Mouse (Mus musculus) gastrocnemius, postnatal 36 days (tissue): ENCODE results near the gene L2hgdh. TPM values are rescaled to one million over a fixed set of nuclear protein-coding genes. Genes with fewer than 3 reads are reported as not detected.

Experiments used
- DNase-seq, 2 experiments: peaks; one replicate each; pipeline ENCODE4 v3.0.0; 2022
- intact Hi-C: fragments of 180-260 bp; cut with DNase I; formaldehyde crosslinking; loops from one replicate; pipeline ENCODE4 v1.15.1; 2025
- total RNA-seq, 2 experiments: library from RNA; stranded (reverse); gene quantifications; 2 replicates each; pipeline ENCODE4 v1.2.3; 2021

Gene L2hgdh
- total RNA-seq, 2 experiments from 2014 or later = 36.2 to 37.7 TPM

GRCm38 (mm10) chr12:69733518-69733917 is 8.8 kb upstream of the L2hgdh start:
- no peak for DNase-seq

GRCm38 (mm10) chr12:69732221-69732620 is 7.5 kb upstream of the L2hgdh start:
- DNase-seq = no peak
- intact Hi-C loops = loop anchor here (5.0 kb wide), 1 partner anchor 160 kb away; the partner anchor contains the start of genes Atl1 and Map4k5

More at GRCm38 (mm10) chr12:69733518-69733917, 8.8 kb upstream of the L2hgdh start:
- intact Hi-C loops = loop anchor here (5.0 kb wide), 1 partner anchor 159 kb away; the partner anchor contains the start of genes Atl1 and Map4k5

DNA sequence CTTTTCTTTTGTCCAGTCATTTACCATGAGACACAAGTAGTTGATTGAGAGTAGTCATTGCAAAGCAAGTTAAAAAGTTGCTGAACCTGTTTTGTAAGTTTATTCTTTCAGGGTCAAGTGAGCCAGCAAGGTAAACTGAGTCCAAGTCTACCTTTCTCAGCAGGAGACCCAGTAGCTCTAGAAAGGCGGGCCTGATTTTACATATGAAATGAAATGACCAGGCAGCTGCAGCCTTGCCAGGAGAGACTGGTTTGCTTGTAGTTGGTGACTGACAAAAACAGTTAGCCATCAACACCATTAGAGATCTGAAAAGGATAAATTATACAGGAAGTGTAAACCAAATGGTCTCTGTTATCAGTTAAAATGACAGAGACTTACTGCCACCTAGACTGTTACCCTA is 5.6 kb upstream of the L2hgdh start:
- intact Hi-C loops = loop anchor here (5.0 kb wide), 1 partner anchor 162 kb away; the partner anchor contains the start of genes Atl1 and Map4k5
- no peak for DNase-seq

GRCm38 (mm10) chr12:69729246-69729645 is 4.6 kb upstream of the L2hgdh start:
- intact Hi-C loops = no loop called here
- DNase-seq = no peak

- intact Hi-C loops = no loop called here
- no peak for DNase-seq
Observed at GRCm38 (mm10) chr12:69724018-69724710, 509 bp downstream of the L2hgdh start.

DNA sequence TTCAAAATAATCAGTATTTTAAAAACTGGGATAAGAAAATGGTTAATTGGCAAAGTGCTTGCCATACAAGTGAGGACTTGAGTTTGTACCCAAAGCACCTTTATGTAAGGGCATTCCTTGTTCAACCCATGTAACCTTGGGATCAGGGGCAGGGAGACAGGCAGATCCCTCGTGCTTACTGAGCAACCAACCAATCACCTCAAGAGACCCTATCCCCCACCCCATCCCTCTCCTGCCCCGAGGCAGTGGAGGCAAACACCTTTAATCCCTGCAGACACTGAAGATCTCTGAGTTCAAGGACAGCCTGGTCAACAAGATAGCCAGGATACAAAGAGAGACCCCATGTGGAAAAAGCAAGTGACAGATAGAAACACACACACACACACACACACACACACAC is 1.3 kb downstream of the L2hgdh start:
- intact Hi-C loops = no loop called here
- no peak for DNase-seq

DNA sequence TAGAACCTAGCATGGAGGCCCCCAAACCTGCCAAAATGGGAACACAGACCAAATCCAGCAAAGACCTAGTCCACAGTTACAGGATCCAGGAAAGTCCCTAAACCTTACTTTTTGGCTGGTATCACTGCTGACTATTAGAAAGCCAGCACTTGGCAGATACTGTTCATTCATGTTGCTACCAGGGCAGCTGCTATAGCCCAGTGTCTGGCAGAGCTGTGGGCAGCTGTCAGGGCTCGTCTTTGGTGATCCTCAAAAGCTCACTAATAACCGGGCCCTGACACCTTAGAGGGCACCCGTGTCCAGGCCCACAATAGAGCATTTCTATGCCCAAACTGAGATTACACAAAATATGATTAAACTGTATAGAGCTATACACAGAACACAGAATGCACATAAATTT is 1.8 kb downstream of the L2hgdh start:
- no peak for DNase-seq
- intact Hi-C loops = no loop called here

- no peak for DNase-seq
- intact Hi-C loops = no loop called here
Observed at GRCm38 (mm10) chr12:69713628-69714027, 11.0 kb downstream of the L2hgdh start.

DNA sequence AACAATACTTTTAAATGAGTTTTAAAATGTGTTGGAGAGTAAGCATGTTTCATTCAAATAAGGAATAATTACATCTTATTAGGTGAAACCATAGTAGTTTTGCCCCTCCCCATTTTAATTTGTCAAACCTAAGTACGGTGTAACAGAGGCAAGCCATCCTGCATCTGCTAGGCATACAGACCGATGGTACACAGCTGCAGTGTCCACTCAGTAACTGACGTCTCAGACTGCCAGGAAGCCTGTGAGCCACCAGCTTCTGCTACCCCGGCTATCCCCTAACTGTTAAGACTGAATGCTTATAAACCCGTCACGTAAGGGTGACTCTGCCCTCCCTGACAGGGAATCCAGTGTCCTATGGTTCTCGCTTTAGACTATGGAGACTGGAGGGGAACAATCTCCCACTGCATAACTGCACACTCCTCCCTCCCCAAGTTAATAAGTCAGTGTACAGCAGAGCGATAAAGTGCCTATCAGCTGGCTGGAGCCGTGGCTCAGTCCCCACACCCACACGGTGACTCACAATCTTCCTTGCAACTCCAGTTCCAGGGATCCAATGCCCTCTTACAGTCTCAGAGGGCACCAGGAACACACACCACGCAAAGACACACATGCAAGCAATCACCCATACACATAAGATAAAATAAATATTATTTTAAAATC is 19.7 kb downstream of the L2hgdh start:
- intact Hi-C loops = no loop called here
- DNase-seq = no peak

DNA sequence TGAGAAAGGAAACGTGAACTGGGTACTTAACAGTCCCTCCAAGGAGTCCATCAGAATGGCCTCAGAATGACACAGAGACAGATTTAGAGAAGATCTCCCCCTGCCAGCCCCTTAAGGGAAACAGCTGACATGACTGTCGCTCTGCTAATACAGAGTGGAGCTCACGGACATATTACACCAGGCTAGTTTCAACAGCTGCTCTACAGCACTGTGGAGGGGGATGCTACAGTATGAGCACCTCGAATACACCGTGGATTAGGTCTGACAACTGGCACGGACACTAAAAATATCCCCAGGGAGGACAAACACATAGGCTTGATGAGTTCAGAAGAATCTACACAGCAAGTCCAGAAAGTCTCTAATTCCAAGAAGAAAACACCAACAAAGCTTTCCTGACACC is 26.3 kb downstream of the L2hgdh start:
- intact Hi-C loops = no loop called here
- DNase-seq = no peak

- DNase-seq = peak in 1 of 2 experiments; percentile 33
- intact Hi-C loops = no loop called here
Observed at GRCm38 (mm10) chr12:69696746-69697145, 27.9 kb downstream of the L2hgdh start.

GRCm38 (mm10) chr12:69693471-69693870 is 31.2 kb downstream of the L2hgdh start:
- intact Hi-C loops = no loop called here
- no peak for DNase-seq

DNA sequence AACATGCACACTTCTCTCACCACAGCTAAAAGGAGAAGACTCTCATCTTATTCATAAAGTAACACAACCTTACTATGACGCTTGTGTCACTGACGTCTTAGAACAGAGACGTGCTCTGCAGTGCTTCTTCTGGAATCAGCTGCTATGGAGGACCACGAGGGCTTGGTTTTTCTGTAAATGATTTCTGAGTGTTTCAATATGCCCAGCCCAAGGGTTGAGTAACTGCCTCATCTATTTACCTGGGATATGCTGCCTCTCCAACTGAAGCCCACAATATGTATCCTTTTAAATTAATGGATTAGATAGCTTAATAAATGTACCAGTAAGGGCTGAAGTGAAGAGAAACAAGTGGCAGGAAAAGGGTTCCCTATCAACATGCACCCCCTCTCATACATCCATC is 34.0 kb downstream of the L2hgdh start:
- no peak for DNase-seq
- intact Hi-C loops = no loop called here

DNA sequence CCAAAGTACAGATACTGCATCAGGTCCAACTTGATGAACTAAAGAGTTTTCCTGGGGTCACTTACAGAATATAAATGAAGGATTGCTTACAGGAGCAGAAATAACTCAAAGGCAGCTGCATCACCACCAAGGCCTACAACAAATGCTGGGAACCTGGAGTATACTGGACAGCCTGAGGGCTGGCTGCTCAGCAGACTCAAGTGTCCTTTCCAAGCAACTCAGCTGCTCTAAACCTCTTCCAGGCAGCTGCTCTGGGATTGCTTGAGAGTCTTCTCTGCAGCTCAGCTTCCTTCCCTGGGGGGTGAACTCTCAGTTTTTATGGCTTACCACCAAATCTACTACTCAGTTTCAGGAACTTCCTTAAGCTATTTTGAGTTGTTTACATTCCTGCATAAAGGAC is 35.6 kb downstream of the L2hgdh start:
- no peak for DNase-seq
- intact Hi-C loops = loop anchor here (10.0 kb wide), 1 partner anchor 334 kb away; the partner anchor contains the start of gene Nemf

DNA sequence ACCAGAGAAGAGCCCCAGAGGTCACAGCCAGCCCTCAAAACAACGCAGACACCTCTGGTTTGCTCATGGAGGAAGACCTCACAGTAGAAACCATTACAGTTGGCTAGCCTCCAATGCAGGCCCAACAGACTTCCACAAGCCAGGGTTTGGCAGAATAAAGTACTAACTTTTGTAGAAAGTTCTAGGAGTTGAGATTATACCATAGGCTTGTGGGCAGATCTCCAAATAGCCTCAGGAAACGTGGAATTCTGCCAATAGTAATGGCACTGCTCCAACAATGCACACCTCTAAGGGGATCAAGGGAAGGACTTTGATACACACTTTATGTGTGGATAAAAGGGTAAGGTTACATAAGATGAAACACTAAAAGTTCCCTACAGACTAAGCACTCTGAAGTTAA is 36.3 kb downstream of the L2hgdh start:
- no peak for DNase-seq
- intact Hi-C loops = loop anchor here (10.0 kb wide), 1 partner anchor 334 kb away; the partner anchor contains the start of gene Nemf

GRCm38 (mm10) chr12:69683537-69683936 is 41.1 kb downstream of the L2hgdh start:
- peak; percentile 85 to 89 for DNase-seq
- intact Hi-C loops = loop anchor here (10.0 kb wide), 1 partner anchor 329 kb away; the partner anchor contains the start of gene Nemf

DNA sequence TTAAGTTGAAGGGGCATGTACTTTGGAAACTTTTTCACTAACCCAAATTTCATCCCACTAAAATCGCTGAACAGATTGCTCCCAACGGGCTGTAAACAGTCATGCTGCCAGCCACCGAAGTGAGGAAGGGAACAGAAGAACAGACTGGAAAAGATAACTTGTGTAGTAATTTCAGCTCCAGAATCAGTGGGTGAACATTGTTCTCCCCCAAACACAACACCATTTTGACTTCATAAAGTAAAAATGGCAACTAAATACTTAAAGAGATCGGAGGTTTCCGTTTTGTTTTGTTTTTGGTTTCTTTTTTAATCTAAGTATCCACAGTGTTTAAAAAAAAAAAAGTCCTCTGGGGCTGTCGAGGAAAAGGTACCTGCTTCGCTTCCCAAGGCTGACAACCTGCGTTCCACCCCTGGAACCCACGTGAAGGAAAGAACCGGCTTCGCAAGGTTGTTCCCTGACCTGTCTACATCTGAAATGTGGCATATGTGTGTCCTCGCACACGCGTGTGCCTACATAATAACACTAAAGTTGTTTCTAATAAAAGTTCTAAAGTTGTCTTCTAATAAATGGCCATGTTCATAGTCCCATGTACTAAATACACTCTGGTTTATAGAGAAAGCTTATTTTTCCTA is 41.8 kb downstream of the L2hgdh start:
- intact Hi-C loops = loop anchor here (10.0 kb wide), 1 partner anchor 328 kb away; the partner anchor contains the start of gene Nemf
- no peak for DNase-seq

DNA sequence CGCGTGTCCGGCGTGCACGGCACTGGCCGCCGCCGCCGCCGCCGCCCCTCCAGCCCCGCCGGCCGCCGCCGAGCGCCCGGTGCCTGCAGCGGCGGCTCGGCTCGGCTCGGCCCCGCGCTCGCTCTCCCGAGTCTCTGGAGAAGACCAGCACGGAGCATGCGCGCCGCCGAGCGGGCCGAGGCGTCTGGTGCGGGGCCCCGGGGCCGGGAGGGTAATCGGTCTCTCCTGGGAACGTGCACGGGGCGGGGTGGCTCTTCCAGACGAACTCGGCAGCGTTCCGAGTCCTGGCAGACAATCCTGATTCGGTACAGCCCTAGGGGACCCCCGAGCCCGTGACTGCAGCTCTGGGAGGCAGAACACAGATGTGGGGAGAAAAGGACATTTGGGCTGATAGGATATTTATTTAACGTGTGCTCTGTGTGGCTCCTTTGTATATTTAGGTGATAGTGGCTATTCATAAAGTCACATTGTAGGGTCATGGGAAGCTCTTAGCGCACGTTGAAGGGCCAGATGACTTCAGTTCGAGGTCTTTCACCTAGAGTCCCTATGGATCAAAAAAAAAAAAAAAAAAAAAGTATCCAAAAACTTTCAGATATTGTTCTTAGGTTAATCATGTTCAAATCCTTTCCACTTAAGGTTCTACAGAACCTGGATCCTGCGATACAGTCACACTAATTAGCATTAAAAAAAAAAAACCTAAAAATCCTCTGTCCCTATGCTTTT is 42.4 kb downstream of the L2hgdh start:
- intact Hi-C loops = loop anchor here (10.0 kb wide), 1 partner anchor 327 kb away; the partner anchor contains the start of gene Nemf
- peak; percentile 83 to 87 for DNase-seq

- peak; percentile 58 for DNase-seq
- intact Hi-C loops = loop anchor here (10.0 kb wide), 1 partner anchor 327 kb away; the partner anchor contains the start of gene Nemf
Observed at GRCm38 (mm10) chr12:69681566-69682061, 43.1 kb downstream of the L2hgdh start, which contains the start of gene Sos2. TSS of gene Sos2 (minus strand) at chr12:69681852.
